Mouse (Mus musculus): ENCODE results near the gene Mfsd9. TPM values are rescaled to one million over a fixed set of nuclear protein-coding genes. Genes with fewer than 3 reads are reported as not detected.

Gene Mfsd9
- 1.3 and 1.7 TPM in 2 replicates for total RNA-seq (2014; fragmentation: Nextera tagmentation)
- total RNA-seq (2017) = 2.7 and 3.3 TPM in 2 replicates
- polyA plus RNA-seq (2012) = 0.54 and 0.74 TPM in 2 replicates

DNA sequence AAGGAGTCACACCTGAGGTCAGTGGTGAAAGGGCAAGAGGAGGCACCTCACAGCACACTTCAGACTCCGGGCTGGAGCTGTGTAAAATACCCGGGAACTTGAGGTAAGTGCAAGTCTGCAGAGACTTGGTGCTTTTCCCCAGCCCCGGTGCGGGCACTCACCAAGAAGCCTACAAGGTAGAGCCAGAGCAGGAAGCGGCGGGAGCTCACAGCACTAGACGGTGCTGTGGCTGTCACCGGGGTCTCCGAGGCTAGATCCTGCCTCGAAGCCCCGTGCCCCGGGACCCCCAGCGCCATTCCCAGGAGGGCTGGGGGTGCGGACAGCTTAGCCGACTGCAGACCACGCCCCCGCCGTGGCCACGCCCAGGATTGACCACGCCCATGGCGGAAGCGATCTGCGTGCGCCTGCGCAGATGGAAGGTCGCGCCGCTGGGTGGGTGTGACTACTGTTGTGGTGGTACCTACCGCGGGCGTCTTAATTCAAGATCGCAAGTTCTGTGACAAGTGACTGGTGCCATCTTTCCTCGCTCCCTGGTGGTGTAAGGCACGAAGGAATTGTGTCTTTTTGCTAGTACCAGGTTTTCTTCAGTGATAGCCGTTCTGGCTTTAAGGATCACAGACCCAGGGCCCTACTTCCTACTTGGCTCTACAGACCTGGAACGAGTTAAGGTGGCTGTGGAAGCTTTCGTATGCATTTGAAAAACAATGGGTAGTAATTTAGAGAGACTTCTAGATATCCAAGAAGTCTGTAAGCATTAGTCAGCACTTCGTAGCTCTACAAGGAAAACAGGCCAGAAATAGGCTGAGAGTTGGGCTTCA, at the start of gene Mfsd9:
TSS of gene Mfsd9 (minus strand) at position 364 of the 818 bp plus-strand sequence.
- Histone ChIP-seq H3K9me3 (replicated peaks) (no peaks in the 10 kb centered on the region), H3K36me3 (replicated peaks) (peaks cover 8% of the 10 kb centered on the region), H3K27me3 (ENCODE audit: insufficient read depth, low read length) (peaks cover 2% of the 10 kb centered on the region; the same call in 1 of the 2 replicates), H3K4me1 (ENCODE audit: insufficient read depth, low read depth, low read length) (peaks cover 18% of the 10 kb centered on the region), H3K4me3 (ENCODE audit: low read depth, low read length) (peak within 1 kb of the TSS; percentile 84)
- DNase-seq (ENCODE audit: low spot score) = peak; percentile 89
- no peak for TF ChIP-seq GATA1 (IDR thresholded peaks at IDR 0.05; ENCODE audit: borderline replicate concordance, low read length)
- no peak for TF ChIP-seq CTCF (IDR thresholded peaks at IDR 0.05; ENCODE audit: low read depth, low read length)
- no peak for TF ChIP-seq GATA2 (IDR thresholded peaks at IDR 0.05; ENCODE audit: borderline replicate concordance, low read depth, low read length)
- TF ChIP-seq POLR2AphosphoS5 (IDR thresholded peaks at IDR 0.05; ENCODE audit: insufficient replicate concordance, low read depth, low read length) = no peak
- no peak for TF ChIP-seq TAL1 (conservative IDR thresholded peaks at IDR 0.05; ENCODE audit: low read depth, low read length)
- ATAC-seq (ENCODE audit: extremely low read depth, insufficient number of reproducible peaks, low FRiP score, poor library complexity, severe bottlenecking) = peak; percentile 81

DNA sequence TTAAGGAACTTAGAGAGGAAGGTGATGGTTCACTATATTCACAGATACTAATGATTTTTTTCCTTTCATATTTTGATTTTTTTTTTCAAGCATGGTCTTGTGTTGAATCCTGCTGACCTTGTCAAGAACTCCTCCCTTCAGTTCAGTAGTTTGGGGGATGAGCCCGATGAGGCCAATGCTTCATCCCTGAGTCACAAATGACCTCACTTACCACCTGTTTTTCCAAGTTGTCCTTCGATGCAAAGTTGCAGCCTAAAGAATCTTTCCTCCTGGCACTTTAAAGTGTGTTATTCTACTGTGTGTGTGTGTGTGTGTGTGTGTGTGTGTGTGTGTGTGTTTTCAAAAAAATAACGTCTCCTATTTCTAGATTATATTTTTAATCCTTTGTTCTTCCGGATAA, 45.0 kb upstream of the Mfsd9 start:
- ATAC-seq (ENCODE audit: extremely low read depth, insufficient number of reproducible peaks, low FRiP score, poor library complexity, severe bottlenecking) (no peak), DNase-seq (ENCODE audit: low spot score) (no peak)
- no peaks in the 10 kb centered on the region for H3K4me1 ChIP-seq (ENCODE audit: insufficient read depth, low read depth, low read length)
- no peaks in the 10 kb centered on the region for H3K27me3 ChIP-seq (ENCODE audit: insufficient read depth, low read length)
- no peaks in the 10 kb centered on the region for H3K36me3 ChIP-seq (replicated peaks)
- TF ChIP-seq CTCF (IDR thresholded peaks at IDR 0.05; ENCODE audit: low read depth, low read length) = no peak
- no peak for TF ChIP-seq TAL1 (conservative IDR thresholded peaks at IDR 0.05; ENCODE audit: low read depth, low read length)
- no peak for TF ChIP-seq POLR2AphosphoS5 (IDR thresholded peaks at IDR 0.05; ENCODE audit: insufficient replicate concordance, low read depth, low read length)
- TF ChIP-seq GATA2 (IDR thresholded peaks at IDR 0.05; ENCODE audit: borderline replicate concordance, low read depth, low read length) = no peak
- no peak for TF ChIP-seq GATA1 (IDR thresholded peaks at IDR 0.05; ENCODE audit: borderline replicate concordance, low read length)
- no peak overlapping the region for H3K4me3 ChIP-seq (ENCODE audit: low read depth, low read length)
- H3K9me3 ChIP-seq (replicated peaks) = no peaks in the 10 kb centered on the region

DNA sequence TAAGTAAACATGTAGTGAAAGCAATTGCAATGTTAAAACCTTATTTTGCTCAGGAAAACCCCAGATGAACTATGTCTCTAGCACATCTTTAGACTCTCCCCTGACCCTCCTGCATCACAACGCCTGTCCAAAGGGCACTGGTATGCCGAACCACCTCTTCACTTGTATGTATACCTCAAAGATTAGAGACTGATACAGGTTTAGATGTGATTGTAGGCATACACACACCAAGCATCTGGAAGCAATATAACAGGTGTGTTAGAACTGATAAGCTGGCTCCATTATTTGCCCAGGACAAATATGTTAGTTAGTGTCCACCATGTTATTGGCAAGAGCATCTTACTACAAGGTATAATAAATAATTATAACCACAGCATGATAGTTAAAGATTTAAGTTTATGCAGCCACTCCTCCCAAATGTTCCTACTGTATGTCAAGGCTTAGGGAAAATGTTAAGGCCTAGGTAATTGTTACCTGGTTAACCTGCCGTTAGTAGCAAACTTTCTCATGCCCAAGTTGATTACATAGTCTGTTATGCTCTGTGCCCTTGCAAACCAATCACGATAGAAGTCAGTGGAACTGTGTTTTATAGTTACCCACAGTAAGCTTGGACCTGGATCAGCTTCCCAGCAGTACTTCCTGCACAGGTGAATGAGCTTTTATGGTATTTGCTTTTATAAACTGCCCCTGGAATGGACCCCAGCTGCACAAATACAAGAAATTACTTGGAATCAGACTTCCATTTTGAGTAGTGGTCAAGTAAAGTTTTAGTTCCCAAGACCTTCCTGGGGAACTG, 40.4 kb upstream of the Mfsd9 start:
- TF ChIP-seq TAL1 (conservative IDR thresholded peaks at IDR 0.05; ENCODE audit: low read depth, low read length) = no peak
- H3K4me3 ChIP-seq (ENCODE audit: low read depth, low read length) = no peak overlapping the region
- no peaks in the 10 kb centered on the region for H3K27me3 ChIP-seq (ENCODE audit: insufficient read depth, low read length)
- no peaks in the 10 kb centered on the region for H3K9me3 ChIP-seq (replicated peaks)
- no peaks in the 10 kb centered on the region for H3K36me3 ChIP-seq (replicated peaks)
- DNase-seq (ENCODE audit: low spot score) (no peak), ATAC-seq (ENCODE audit: extremely low read depth, insufficient number of reproducible peaks, low FRiP score, poor library complexity, severe bottlenecking) (no peak)
- no peaks in the 10 kb centered on the region for H3K4me1 ChIP-seq (ENCODE audit: insufficient read depth, low read depth, low read length)

DNA sequence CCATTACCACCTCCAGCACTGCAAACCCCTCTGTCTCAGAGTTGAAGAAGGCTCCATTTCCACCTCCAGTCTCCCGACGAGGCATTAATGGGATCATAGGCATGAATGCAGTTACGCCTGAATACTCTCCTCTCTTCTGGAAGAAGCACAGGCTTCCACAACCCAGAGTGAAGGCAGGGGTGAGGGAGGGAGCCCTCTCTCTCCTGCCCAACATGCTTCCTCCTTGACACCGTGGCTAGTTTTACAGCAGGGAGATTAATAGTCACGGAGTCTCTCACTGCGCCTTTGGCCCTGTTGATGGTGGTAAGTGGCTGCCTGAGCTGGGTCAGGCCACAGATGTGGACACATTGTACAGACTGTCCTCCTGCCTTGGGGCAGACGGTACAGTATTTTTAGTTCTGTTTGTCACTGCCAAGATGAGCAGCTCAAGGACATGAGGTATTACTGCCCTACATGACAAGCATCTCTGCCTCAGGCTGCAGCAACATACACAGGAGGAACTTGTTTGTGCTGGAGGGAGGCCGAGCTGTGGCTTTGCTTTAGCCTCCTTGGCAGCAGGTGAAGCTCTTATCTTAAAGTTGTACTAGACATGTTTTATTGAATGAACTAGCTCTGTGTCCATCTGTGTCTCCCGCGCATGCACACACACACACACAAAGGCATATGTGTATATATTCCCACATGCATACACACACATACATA, 38.9 kb upstream of the Mfsd9 start:
- ATAC-seq (ENCODE audit: extremely low read depth, insufficient number of reproducible peaks, low FRiP score, poor library complexity, severe bottlenecking) (no peak), DNase-seq (ENCODE audit: low spot score) (no peak)
- Histone ChIP-seq H3K27me3 (ENCODE audit: insufficient read depth, low read length) (no peaks in the 10 kb centered on the region), H3K4me1 (ENCODE audit: insufficient read depth, low read depth, low read length) (no peaks in the 10 kb centered on the region), H3K36me3 (replicated peaks) (no peaks in the 10 kb centered on the region), H3K9me3 (replicated peaks) (no peaks in the 10 kb centered on the region), H3K4me3 (ENCODE audit: low read depth, low read length) (no peak overlapping the region)
- TF ChIP-seq POLR2AphosphoS5 (IDR thresholded peaks at IDR 0.05; ENCODE audit: insufficient replicate concordance, low read depth, low read length) = no peak
- TF ChIP-seq GATA2 (IDR thresholded peaks at IDR 0.05; ENCODE audit: borderline replicate concordance, low read depth, low read length) = no peak
- no peak for TF ChIP-seq GATA1 (IDR thresholded peaks at IDR 0.05; ENCODE audit: borderline replicate concordance, low read length)
- no peak for TF ChIP-seq CTCF (IDR thresholded peaks at IDR 0.05; ENCODE audit: low read depth, low read length)
- no peak for TF ChIP-seq TAL1 (conservative IDR thresholded peaks at IDR 0.05; ENCODE audit: low read depth, low read length)

DNA sequence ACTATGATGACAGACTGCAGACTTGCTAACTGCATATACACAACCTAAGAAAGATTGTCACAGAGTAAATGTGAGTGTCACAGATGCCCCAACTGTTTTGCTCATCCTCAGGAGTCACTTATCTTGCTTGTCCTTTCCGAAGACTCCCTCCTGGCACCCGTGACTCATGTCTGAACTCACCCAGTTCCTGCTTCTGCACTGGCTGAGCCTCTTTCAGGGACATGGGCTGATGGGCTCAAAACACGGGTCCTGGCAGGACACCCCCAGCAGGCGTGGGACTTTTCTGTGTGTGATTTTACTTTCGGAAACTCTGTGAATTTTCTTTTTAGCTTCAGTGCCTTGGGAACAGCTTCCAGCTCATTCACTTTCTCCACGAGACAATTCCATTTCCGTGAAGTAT, 35.3 kb upstream of the Mfsd9 start:
- no peak for TF ChIP-seq GATA1 (IDR thresholded peaks at IDR 0.05; ENCODE audit: borderline replicate concordance, low read length)
- TF ChIP-seq GATA2 (IDR thresholded peaks at IDR 0.05; ENCODE audit: borderline replicate concordance, low read depth, low read length) = no peak
- TF ChIP-seq CTCF (IDR thresholded peaks at IDR 0.05; ENCODE audit: low read depth, low read length) = no peak
- TF ChIP-seq POLR2AphosphoS5 (IDR thresholded peaks at IDR 0.05; ENCODE audit: insufficient replicate concordance, low read depth, low read length) = no peak
- TF ChIP-seq TAL1 (conservative IDR thresholded peaks at IDR 0.05; ENCODE audit: low read depth, low read length) = no peak
- no peaks in the 10 kb centered on the region for H3K4me1 ChIP-seq (ENCODE audit: insufficient read depth, low read depth, low read length)
- ATAC-seq (ENCODE audit: extremely low read depth, insufficient number of reproducible peaks, low FRiP score, poor library complexity, severe bottlenecking) = no peak
- no peaks in the 10 kb centered on the region for H3K36me3 ChIP-seq (replicated peaks)
- no peak overlapping the region for H3K4me3 ChIP-seq (ENCODE audit: low read depth, low read length)
- H3K9me3 ChIP-seq (replicated peaks) = no peaks in the 10 kb centered on the region
- no peak for DNase-seq (ENCODE audit: low spot score)
- H3K27me3 ChIP-seq (ENCODE audit: insufficient read depth, low read length) = no peaks in the 10 kb centered on the region

DNA sequence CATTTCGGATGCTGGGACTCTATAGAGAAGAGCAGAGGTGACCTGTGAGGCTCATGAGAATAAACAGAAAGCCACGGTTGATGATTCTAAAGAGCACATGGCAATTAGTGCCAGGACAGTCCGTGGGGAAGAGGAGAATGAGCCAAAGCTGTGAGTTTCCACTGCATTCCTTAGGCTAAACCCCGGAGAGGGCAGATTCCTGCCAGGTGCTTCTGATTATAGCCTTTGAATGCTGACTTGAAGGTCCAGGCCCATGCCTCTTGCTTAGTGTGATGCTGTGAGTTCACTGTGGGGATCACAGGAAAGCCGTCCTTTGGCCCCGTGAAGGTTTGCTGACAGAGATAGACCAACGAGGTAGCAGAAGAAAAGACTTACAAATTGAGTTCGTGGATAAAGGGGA, 34.4 kb upstream of the Mfsd9 start:
- H3K9me3 ChIP-seq (replicated peaks) = no peaks in the 10 kb centered on the region
- TF ChIP-seq CTCF (IDR thresholded peaks at IDR 0.05; ENCODE audit: low read depth, low read length) (no peak), TAL1 (conservative IDR thresholded peaks at IDR 0.05; ENCODE audit: low read depth, low read length) (no peak), POLR2AphosphoS5 (IDR thresholded peaks at IDR 0.05; ENCODE audit: insufficient replicate concordance, low read depth, low read length) (no peak), GATA2 (IDR thresholded peaks at IDR 0.05; ENCODE audit: borderline replicate concordance, low read depth, low read length) (no peak), GATA1 (IDR thresholded peaks at IDR 0.05; ENCODE audit: borderline replicate concordance, low read length) (no peak)
- no peaks in the 10 kb centered on the region for H3K27me3 ChIP-seq (ENCODE audit: insufficient read depth, low read length)
- no peaks in the 10 kb centered on the region for H3K4me1 ChIP-seq (ENCODE audit: insufficient read depth, low read depth, low read length)
- ATAC-seq (ENCODE audit: extremely low read depth, insufficient number of reproducible peaks, low FRiP score, poor library complexity, severe bottlenecking) (no peak), DNase-seq (ENCODE audit: low spot score) (no peak)
- H3K36me3 ChIP-seq (replicated peaks) = no peaks in the 10 kb centered on the region
- H3K4me3 ChIP-seq (ENCODE audit: low read depth, low read length) = no peak overlapping the region
